Mouse (Mus musculus) heart, adult 9 months (tissue): ENCODE measurements at regions not wholly inside any gene's neighbourhood (a gene's known extent, or its start where the extent isn't known, plus 50 kb on each side); places are given as distances from the start of the nearest gene placed in this dataset.

Experiments
- DNase-seq, 2 experiments: peaks; one replicate each; pipeline ENCODE4 v3.0.0; 2022; ENCODE audit warnings: low spot score in 2 of 2

GRCm38 (mm10) chr4:127758961-127759360 lies 211.8 kb downstream of the CK137956 start:
- no peak for DNase-seq

DNA sequence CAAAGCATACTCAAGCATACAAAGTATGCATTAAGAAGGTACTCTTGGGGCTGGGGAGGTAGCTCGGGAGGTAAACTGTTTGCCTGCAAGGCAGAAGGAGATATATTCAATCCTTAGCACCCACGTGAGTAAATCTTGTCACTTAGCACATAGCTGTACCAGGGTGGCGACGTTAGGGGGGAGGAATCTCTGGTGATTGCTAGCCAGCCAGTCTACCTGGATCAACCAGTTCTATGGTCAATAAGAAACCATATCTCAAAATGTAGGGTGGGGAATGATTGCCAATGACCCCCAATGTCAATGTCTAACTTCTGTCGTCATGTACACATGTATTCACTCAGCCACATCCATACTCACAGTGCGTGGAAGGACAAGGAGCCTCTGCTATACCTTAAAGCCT lies 214.5 kb downstream of the CK137956 start:
- no peak for DNase-seq

DNA sequence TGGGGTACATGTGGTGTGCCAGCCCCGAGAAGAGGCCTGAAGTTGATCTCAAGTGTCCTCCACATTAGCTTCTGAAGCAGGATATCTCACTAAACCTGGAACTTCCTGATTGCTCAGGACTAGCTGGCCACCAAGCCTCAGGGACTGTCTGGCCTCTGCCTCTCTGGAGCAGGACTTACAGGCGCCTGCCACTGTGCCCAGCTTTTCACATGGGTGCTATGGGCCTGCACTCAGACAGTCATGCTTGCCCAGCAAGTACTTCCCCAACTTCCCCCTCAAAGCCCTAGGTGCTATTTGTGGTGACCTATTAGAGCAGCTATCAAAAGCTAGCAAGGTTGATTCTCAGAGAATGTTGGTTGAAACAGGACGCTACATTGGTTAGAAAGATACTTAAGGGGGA lies 220.0 kb downstream of the CK137956 start:
- DNase-seq = no peak

- DNase-seq = no peak
These were observed 222.9 kb downstream of the CK137956 start for GRCm38 (mm10) chr4:127747876-127748275.

GRCm38 (mm10) chr4:127736781-127737180 lies 234.0 kb downstream of the CK137956 start:
- no peak for DNase-seq

DNA sequence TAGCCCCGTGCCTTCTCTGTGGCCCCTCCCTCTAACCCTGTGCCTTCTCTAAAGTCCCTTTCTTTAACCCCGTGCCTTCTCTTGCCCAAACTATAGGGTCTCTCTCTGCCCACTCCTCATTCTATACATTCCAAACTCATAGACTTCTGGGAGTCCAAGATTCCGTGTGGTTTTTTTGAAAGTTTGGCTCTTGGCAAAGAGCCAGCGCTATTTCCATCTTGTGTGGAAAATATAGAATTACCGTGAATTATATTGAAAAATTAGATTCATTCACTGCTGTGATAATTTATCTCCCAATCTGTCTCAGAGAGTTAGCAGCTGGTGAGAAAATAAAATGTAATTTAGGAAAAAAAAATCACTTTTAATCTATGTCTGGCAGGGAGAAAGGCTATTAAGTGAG lies 234.6 kb downstream of the CK137956 start:
- DNase-seq = no peak

DNA sequence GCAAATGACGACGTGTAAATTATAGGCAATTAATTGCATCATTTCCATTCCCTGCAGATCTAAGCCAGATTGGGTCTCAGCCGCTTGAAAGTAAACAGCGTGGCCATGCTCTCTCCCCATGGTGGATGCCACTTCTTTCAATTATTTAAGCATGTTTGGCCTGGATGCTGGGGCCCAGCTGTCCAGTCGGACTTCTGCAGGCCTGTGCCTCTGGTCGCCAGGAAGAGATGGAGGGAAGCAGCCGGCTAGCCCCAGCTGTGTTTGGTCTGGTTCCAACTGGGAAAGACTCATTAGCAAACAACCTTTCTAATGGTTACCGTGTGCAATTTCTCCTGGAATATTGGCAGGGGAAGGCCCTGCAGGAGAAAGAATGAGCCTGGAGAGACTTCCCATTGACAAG lies 236.1 kb downstream of the CK137956 start:
- DNase-seq = no peak

- DNase-seq = no peak
These were observed 252.1 kb downstream of the CK137956 start for GRCm38 (mm10) chr4:127718661-127719060.

DNA sequence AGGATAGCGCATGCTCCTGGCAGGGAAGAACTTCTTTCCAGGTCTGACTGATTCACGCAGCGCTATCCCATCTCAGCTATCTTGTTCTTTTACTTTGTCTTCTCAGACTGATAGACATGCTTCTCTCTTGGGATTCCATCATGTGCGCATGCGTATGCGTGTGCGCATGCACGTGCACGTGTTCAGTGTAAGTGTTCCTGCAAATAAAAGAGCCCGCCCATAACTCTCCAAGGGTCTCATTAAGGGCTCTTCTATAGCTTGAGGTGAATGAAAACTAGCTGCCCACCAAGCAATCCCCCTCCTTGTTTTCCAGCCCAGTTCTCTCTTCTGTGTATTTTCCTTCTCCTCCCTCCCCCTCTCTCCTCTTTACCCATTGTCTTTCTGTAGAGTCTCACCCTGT lies 258.5 kb downstream of the CK137956 start:
- no peak for DNase-seq

- no peak for DNase-seq
These were observed 259.9 kb downstream of the CK137956 start for GRCm38 (mm10) chr4:127710816-127711215.

- DNase-seq = no peak
These were observed 261.0 kb downstream of the CK137956 start for GRCm38 (mm10) chr4:127709746-127710145.

DNA sequence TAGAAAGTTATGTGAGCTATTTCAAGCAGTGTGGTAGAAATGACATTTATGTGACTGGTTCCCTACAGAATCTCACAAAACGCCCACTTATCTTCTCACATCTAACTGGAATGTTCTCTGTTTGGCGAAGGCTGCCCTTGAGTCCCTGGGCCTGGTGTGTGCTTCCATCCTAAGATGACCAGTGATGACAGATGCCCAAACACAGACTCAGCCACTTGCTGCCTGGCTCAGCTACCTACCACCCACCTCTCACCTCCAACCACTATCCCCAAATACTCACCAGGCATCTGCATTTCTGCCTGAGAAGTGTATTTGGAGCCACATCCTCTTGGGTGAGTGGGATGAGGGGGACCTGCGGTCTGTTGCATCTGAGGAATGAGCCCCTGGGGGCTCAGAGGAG lies 262.6 kb downstream of the CK137956 start:
- no peak for DNase-seq

DNA sequence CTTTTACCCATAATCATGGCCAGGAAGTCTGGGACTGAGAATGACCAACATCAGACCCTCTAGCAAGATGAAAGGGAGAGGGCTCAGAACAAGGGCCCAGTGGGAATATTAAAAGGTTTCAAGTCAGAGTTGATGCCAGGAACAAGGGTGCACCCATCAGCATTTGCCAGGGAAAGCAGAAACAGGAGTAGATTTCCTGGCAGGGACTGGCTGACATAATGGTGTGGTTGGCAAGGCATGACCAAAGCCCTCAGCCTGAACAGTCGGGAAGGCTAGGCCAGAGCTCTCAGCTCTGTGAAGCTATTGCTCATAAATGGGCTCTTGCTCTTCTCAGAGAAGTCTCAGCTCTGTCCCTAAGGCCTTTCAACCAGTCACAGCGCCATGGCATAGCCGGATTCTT lies 263.6 kb downstream of the CK137956 start:
- DNase-seq = no peak

GRCm38 (mm10) chr4:127701651-127702050 lies 269.1 kb downstream of the CK137956 start:
- DNase-seq = no peak

- DNase-seq = no peak
These were observed 280.8 kb downstream of the CK137956 start for GRCm38 (mm10) chr4:127689986-127690385.

DNA sequence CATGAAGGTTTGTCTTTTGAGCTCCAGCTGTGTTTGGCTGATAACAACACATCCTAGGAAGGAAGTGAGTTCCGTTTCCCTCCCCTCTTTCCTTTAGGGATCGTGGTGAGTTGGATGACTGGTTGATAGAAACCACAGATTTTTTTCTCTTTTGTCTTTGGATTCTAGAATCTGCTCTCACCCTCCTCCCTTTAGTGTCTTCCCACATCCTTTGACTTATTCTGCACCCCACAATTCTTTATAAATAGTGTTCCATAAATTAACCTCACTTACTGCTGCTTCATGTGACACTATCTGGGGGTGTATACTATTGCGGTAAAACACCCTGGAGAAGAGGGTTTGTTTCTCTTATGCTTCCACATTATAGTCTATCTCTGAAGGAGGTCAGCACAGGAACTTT lies 285.7 kb downstream of the CK137956 start:
- no peak for DNase-seq

DNA sequence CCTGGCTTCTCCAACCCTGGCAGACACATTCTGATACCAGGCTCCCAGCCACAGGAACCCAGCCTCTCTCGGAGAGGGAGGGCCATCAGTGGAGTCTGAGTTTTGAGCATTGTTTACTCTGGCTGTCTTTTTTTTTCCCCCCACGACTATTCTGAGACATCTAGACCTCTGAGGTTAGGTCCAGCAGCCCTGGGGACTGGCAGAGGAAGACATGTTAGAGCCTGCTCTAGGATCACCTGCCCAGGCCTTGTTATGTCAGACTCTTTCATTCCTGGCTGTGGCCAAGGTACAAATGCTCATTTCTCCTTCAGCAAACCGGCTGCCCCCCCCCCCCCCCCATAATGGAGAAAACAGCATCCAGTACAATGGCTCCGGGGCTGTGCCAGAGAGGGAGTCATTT lies 291.4 kb downstream of the CK137956 start:
- DNase-seq = no peak

DNA sequence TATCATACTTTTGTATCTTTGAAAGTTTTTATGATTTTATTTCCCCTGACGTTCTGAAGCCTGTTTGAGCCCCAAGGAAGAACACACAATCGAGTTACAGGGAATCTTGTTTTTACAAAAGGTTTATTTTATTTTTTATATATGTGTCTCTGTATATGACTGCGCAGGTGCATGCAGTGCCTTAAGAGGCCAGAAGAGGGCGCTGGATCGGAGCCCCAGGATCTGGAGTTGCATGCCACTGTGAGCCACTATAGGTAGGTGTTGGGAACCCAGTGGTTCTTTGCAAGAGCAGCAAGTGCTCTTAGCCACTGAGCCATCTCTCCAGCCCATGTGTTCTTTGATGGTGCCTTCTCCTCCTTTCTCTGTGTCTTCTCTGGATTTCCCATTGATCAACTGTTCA lies 292.3 kb downstream of the CK137956 start:
- DNase-seq = no peak

GRCm38 (mm10) chr4:127675745-127676315 lies 294.9 kb downstream of the CK137956 start:
- DNase-seq = no peak

- DNase-seq = no peak
These were observed 302.0 kb upstream of the Gjb5 start for GRCm38 (mm10) chr4:127659950-127660349.

GRCm38 (mm10) chr4:127651601-127652000 lies 293.6 kb upstream of the Gjb5 start:
- DNase-seq = no peak

DNA sequence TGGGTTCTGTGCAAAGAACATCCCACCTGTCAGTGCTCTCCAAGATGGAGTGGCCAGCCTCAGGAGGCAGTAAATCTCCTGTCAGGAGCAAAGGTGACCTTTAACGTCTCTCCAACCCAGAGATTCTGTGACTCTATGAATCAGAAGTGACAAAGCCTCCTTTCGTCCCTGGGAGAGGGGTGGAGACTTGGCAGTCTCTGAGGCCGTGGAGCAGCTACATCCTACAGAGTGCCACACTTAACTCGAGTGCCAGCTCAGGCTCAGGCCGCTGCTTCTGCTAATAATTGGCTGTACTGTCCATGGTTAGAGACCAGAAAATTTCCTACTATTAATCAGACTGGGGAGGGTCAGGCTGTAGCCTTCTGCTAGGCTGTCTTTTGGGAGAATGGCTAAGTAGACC lies 290.0 kb upstream of the Gjb5 start:
- DNase-seq = no peak

GRCm38 (mm10) chr4:127647189-127647588 lies 289.2 kb upstream of the Gjb5 start:
- DNase-seq = no peak

GRCm38 (mm10) chr4:127640251-127641085 lies 282.5 kb upstream of the Gjb5 start:
- DNase-seq = no peak
